Mouse (Mus musculus) layer of hippocampus, postnatal 36 days (tissue): Measurements from ENCODE around the gene Rpl36al. TPM values are rescaled to one million over a fixed set of nuclear protein-coding genes. Genes with fewer than 3 reads are reported as not detected.

ENCODE experiments used
- DNase-seq, 2 experiments: peaks; one replicate each; pipeline ENCODE4 v3.0.0; 2022
- microRNA-seq, 2 experiments: library from miRNA; unstranded; fragments of <30 nt; microRNA quantifications; one replicate each; pipeline ENCODE4 v1.2.0; 2021
- total RNA-seq, 2 experiments: library from RNA; stranded (reverse); gene quantifications; 2 replicates each; pipeline ENCODE4 v1.2.3; 2021

The Rpl36al gene
- total RNA-seq, 2 experiments from 2014 or later = 186 to 194 TPM

DNA sequence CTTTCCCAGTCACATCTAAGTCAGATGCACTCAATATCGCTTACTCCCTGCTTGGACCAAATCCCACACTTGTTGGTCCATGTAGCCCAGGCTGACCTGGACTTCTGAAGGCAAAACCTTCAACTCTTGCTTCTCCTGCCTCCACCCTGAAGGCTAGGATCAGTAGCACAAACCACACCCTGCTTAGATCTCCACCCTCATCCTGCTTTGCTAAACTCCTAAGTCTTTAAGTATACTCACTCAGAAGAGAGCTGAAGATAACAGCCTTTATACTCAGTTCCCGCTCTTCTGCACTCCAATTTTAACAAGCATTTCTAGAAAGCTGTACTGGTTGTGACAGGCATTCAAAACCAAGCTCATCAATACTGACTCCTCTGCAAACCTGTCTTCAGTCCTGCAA lies 26.8 kb downstream of the Rpl36al start:
- DNase-seq = no peak

DNA sequence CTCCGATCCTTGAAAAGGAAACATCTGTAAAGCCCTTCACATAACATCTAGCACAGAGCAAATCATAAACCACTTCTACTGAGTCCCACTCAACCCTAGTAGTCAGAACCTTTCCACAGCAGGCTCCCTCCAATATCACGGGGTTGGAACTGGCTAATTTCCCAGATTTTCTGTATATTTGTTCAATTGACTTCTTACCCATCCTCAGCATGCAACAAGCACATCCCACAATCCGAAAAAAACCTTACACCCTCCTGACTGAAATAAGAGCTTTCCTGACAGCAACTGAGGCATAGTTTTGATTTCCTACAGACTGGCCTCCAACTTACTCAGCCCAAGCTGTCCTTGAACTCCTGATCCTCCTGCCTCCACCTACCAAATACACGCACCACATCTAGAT lies 27.4 kb downstream of the Rpl36al start:
- no peak for DNase-seq

DNA sequence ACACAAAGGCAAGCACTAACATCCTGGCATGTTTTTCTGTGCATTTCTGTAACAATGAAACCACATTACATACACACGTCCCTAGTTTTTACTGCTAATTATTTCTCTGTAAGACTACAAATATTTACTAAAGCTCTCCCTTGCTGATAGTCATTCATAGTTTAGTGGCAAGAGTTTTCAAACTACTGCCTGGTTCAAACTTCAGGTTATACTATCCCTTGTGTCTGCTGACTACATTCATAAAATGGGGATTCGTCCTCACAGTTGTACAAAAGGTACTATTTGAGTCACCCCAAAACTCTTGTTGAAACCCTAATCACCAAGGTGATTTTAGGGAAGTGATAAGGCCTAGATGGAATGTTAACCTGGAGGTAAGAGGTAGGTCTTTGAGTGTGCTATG lies 28.0 kb downstream of the Rpl36al start:
- no peak for DNase-seq

DNA sequence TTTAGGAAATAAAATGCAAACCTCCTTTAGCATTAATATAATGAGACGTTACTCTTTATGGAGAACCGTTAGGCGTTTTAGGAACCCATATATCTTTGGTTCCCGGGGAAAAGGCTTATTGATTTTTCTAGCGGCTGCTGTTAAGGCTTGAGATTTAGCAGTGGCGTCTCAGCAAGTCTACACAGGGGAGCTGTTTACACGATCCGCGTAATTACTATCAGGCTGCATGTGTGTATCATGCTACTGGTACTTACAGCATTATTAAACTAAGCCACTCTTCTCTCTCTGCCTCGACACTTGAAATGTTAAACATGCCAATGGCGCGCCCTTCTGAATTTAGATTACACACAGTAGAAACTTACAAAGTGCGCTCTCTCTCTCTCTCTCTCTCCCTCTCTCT lies 33.8 kb downstream of the Rpl36al start:
- DNase-seq = no peak

DNA sequence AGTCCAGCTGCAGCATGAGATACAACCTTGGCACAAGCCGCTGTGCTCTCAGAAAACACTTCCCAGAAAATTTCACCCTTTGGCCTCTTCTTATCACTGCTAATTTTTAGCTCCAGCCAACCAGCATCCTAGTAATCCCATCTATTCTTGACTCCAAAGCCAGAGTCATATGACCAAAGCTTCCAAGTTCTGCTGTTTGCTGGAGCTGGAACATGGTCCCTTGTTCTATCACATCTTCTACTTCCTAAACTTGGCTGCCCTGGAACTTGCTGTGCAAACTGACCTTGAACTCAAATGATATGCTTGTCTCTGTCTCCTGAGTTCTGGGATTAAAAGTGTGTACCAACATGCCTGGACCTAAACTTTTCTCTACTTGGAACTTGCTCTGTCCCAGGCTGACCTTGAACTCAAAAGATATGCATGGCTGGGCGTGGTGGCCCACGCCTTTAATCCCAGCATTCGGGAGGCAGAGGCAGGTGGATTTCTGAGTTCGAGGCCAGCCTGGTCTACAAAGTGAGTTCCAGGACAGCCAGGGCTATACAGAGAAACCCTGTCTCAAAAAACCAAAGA lies 36.6 kb downstream of the Rpl36al start:
- no peak for DNase-seq

DNA sequence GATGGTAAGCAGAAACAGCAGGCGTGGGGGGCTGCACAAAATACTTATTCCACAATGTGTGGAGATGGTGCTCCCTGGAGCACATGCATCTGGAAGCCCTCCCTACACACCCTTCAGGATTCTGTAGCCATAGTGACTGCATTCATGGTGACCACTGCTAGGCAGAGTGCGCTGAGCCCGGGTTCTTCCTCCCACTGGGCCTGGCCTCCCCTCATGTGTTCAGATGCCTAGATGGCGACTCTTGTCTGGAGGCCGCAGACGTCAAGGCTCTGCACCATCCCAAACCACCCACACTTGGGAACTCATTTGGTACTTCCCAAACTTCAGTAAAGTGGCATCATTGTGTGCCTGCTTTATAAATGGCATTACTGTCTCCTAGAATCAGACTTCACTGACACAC lies 40.4 kb downstream of the Rpl36al start:
- no peak for DNase-seq

DNA sequence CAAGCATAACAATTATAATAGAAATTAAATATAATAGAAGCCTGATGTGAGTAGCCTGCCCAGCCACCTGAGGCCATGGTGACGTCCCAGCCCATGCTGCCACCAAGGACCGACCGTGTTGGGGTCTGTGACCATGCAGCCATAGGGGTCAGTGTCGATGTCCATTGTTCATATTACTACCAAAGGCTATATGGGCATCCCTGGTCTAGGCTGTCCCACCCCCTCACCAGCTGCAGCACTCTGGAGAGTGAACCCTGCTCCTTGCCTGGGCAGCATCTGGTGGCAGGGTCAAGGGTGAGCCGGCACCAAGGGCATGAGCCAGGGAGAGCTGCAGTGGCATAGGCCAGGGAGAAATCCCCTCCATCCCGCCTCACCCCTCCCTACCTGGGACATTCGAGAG lies 44.0 kb downstream of the Rpl36al start:
- no peak for DNase-seq

DNA sequence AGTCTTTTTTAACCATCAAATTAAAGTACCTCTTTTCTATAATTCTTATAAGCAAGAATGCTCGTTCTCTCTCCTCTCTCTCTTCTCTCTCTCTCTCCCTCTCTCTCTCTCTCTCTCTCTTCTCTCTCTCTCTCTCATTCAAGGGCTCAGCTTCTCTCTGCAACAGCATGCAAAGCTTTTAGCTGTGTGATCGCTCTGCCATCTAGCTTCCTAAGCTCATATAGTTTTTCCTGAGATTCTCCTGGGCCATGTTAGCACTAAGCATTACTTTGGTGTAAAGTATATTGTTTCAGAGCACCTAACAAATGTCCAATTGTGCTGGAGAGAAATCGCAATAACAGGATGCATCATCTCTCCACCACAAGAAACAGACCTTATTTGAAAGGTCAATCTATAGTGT lies 44.7 kb downstream of the Rpl36al start:
- no peak for DNase-seq

Small RNAs within 50 kb of the gene (microRNA-seq; reads per million reads assigned to microRNA genes)
- gene Gm47287 (0 reads per million in 2 experiments), gene Gm47295 (1.7 to 5.1 reads per million in 2 experiments)

Other genes with a start within 250 kb of the Rpl36al start
- 1,000 to 10,000 TPM; 1,096 to 1,116 TPM for gene Rps29, start 24.9 kb downstream of the Rpl36al start, total RNA-seq
- gene Lrr1, start 15.3 kb downstream of the Rpl36al start, total RNA-seq = not detected
- gene Mgat2, start 74 bp upstream of the Rpl36al start, total RNA-seq = 10 to 100 TPM; 27.0 to 29.3 TPM
- gene Gm49383, start 13.0 kb upstream of the Rpl36al start, total RNA-seq = 1 to 10 TPM; 5.7 to 5.9 TPM
- 1 to 10 TPM; 1.4 to 2.0 TPM for gene Dnaaf2, start 14.3 kb upstream of the Rpl36al start, total RNA-seq
- gene Gm49384, start 20.2 kb upstream of the Rpl36al start, total RNA-seq = 1 to 10 TPM; 2.3 to 2.9 TPM
- under 1 TPM; 0.75 to 0.99 TPM for gene Pole2, start 44.1 kb upstream of the Rpl36al start, total RNA-seq
- gene Klhdc1, start 57.1 kb upstream of the Rpl36al start, total RNA-seq = 10 to 100 TPM; 16.0 to 17.9 TPM
- 100 to 1,000 TPM; 117 to 128 TPM for gene Klhdc2, start 112.6 kb upstream of the Rpl36al start, total RNA-seq
- 10 to 100 TPM; 47.9 to 51.2 TPM for gene Nemf, start 173.1 kb upstream of the Rpl36al start, total RNA-seq
- gene Arf6, start 188.1 kb upstream of the Rpl36al start, total RNA-seq = 10 to 100 TPM; 48.3 to 50.3 TPM
- gene Gm9887, start 188.4 kb upstream of the Rpl36al start, total RNA-seq = under 1 TPM; 0.60 to 0.66 TPM